Mouse (Mus musculus): ENCODE data around the gene Gm14443. TPM values are rescaled to one million over a fixed set of nuclear protein-coding genes. Genes with fewer than 3 reads are reported as not detected.
"Not testable (repeated sequence)": the region's sequence is repeated elsewhere in the genome, so short reads cannot be mapped to it uniquely, and the experiment has no call there.

The Gm14443 gene
- 0.45 and 0.51 TPM in 2 replicates for polyA plus RNA-seq (2015; fragmentation: Nextera tagmentation; extraction: Ambion mirVana)

DNA sequence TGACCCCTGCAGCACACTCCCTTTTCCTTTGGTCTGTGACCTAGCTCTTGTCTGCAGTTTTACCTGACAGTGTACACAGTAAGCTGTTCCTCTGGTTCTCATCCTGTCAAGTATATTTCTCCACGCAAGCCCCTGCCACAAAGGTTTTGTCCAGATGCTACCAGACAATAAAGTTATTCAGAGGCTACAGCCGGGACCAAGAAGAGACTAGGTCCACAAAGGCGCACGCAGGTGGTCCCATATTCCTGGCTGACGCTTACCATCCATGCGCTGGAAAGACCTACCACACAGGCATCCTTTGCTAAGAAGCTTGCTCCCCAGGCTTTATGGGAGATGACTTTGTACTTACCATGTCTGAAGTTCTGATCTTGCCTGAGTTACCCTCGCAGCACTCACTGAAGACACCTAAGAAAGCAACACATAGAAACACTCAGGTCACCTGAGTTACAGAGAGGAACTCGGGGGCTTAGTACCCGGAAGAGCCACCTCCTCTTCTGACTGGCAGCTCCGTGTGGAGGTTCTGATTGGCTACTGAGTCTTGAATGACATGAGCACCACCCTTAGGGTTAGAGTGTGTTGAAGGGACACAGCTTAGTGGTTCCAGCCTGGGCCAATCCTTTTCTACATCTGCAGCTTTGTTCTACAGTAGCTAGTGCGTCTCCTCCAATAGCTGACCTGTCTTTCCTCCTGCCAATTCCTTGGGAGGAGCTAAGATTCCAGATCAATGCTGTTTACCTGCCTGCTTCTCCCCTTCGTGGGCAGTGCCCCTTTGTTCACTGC, at the start of gene Gm14443:
Gm14443 (minus strand) TSS at position 471 of the 780 bp plus-strand sequence.
- H3K4me2 ChIP-seq (ENCODE audit: low read length); H3K9me3 ChIP-seq (replicated peaks; ENCODE audit: low read length); H3K4me1 ChIP-seq (replicated peaks; ENCODE audit: insufficient read depth, low read length); H3K9ac ChIP-seq (ENCODE audit: low read depth, low read length); DNase-seq (ENCODE audit: low spot score); H3K27me3 ChIP-seq (ENCODE audit: insufficient read depth, low read length); H3K4me3 ChIP-seq (replicated peaks; ENCODE audit: low read depth, low read length); H3K27ac ChIP-seq; H3K36me3 ChIP-seq (ENCODE audit: insufficient read depth, low read length); ATAC-seq (replicated peaks; ENCODE audit: low FRiP score, low read depth): not testable (repeated sequence)
- 80% methylated on average over 12 of the region's 12 CpGs for WGBS

DNA sequence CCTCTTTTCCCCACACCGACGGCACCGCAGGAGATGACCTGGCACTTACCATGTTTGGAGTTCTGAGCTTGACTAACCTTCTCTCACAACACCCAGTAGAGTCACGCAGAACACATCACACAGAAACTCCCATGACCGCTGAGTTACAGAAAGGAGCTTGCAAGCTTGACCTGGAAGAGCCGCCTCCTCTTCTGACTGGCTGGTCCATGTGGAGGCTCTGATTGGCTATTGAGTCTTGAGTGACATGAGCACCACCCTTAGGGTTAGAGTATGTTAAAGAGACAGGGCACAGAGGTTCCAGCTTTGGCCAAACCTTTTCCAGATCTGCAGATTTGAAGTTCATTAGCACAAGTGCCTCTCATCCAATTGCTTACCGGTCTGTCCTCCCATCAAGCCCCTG, 31.1 kb upstream of the Gm14443 start, which contains the start of gene Gm14391:
Gm14391 (minus strand) TSS at position 186 of the 400 bp plus-strand sequence.
- not testable (repeated sequence) for H3K4me3 ChIP-seq (replicated peaks; ENCODE audit: low read depth, low read length); H3K9me3 ChIP-seq (replicated peaks; ENCODE audit: low read length); H3K9ac ChIP-seq (ENCODE audit: low read depth, low read length); H3K36me3 ChIP-seq (ENCODE audit: insufficient read depth, low read length); DNase-seq (ENCODE audit: low spot score); H3K27me3 ChIP-seq (ENCODE audit: insufficient read depth, low read length); H3K4me1 ChIP-seq (replicated peaks; ENCODE audit: insufficient read depth, low read length); ATAC-seq (replicated peaks; ENCODE audit: low FRiP score, low read depth); H3K4me2 ChIP-seq (ENCODE audit: low read length); H3K27ac ChIP-seq
- WGBS: no CpG with 5 or more reads among the region's 7 CpGs

DNA sequence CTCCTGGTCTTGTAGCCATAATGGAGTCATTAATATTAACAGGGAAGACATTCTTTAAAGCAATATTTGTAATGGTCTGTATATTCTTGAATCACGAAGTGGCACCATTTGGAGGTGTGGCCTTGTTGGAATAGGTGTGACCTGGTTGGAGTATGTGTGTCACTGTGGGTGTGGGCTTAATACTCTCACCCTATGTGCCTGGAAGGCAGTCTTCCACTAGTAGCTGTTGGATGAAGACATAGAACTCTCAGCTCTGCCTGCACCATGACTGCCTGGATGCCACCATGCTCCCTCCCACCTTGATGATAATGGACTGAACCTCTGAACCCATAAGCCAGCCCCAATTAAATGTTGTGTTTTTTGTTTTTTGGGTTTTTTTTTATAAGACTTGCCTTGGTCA, 3.3 kb upstream of the Gm14443 start:
- H3K4me1 ChIP-seq (replicated peaks; ENCODE audit: insufficient read depth, low read length); ATAC-seq (replicated peaks; ENCODE audit: low FRiP score, low read depth); DNase-seq (ENCODE audit: low spot score); H3K27me3 ChIP-seq (ENCODE audit: insufficient read depth, low read length); H3K27ac ChIP-seq; H3K4me2 ChIP-seq (ENCODE audit: low read length); H3K36me3 ChIP-seq (ENCODE audit: insufficient read depth, low read length); H3K9ac ChIP-seq (ENCODE audit: low read depth, low read length); H3K9me3 ChIP-seq (replicated peaks; ENCODE audit: low read length); H3K4me3 ChIP-seq (replicated peaks; ENCODE audit: low read depth, low read length): not testable (repeated sequence)
- WGBS: 62% methylated on average over 1 of the region's 1 CpGs

DNA sequence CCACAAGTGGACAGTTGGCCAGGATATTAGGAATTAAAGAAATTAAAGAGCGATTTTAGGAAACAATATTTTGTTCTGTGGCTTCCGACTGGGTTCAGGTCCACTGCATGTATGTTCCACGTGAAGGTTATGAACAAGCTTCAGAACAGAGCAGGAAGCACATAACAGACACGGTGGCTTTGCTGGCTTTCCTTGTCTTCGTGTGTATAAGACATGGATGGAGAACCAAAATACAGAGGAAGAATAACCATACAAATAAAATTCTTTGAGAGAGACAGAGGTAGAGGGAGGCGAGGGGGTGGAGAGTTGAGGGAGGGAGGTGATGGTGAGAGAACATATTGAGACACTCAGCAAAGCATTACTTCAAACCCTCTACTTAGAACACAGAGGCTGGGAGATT, 641 bp upstream of the Gm14443 start:
- H3K4me3 ChIP-seq (replicated peaks; ENCODE audit: low read depth, low read length): no peak overlapping the region
- no peak overlapping the region for H3K27ac ChIP-seq
- no peak for ATAC-seq (replicated peaks; ENCODE audit: low FRiP score, low read depth)
- H3K9me3 ChIP-seq (replicated peaks; ENCODE audit: low read length): no peaks in the 10 kb centered on the region
- no peak overlapping the region for H3K9ac ChIP-seq (ENCODE audit: low read depth, low read length)
- 81% methylated on average over 6 of the region's 6 CpGs for WGBS
- H3K4me1 ChIP-seq (replicated peaks; ENCODE audit: insufficient read depth, low read length): no peaks in the 10 kb centered on the region
- no peak for TF ChIP-seq CTCF (IDR thresholded peaks at IDR 0.05; ENCODE audit: low read depth)
- no peaks in the 10 kb centered on the region for H3K36me3 ChIP-seq (ENCODE audit: insufficient read depth, low read length)
- H3K4me2 ChIP-seq (ENCODE audit: low read length): no peak overlapping the region
- no peaks in the 10 kb centered on the region for H3K27me3 ChIP-seq (ENCODE audit: insufficient read depth, low read length)
- DNase-seq (ENCODE audit: low spot score): no peak

DNA sequence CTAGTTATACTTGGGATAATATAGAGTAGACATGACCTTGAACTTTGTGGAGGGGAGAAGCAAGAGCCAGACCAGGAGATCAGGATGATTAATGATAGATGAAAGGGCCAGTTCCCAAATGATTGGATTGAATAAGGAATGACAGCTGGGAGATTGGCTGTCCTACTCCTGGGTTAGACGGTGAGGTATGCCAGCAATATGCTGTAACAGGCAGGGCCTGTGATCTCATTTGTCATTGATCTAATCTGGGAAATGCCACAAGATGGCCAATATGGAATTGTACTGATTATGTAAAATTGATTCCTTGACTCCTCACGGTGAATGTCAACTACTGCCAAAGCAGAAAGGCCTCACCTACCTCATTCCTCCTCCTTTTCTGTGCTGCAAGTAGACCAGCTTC, 1.6 kb downstream of the Gm14443 start:
- not testable (repeated sequence) for H3K4me3 ChIP-seq (replicated peaks; ENCODE audit: low read depth, low read length); H3K36me3 ChIP-seq (ENCODE audit: insufficient read depth, low read length); DNase-seq (ENCODE audit: low spot score); H3K27ac ChIP-seq; H3K9me3 ChIP-seq (replicated peaks; ENCODE audit: low read length); H3K27me3 ChIP-seq (ENCODE audit: insufficient read depth, low read length); H3K9ac ChIP-seq (ENCODE audit: low read depth, low read length); H3K4me1 ChIP-seq (replicated peaks; ENCODE audit: insufficient read depth, low read length); H3K4me2 ChIP-seq (ENCODE audit: low read length); ATAC-seq (replicated peaks; ENCODE audit: low FRiP score, low read depth)
- WGBS: 85% methylated on average over 2 of the region's 2 CpGs

DNA sequence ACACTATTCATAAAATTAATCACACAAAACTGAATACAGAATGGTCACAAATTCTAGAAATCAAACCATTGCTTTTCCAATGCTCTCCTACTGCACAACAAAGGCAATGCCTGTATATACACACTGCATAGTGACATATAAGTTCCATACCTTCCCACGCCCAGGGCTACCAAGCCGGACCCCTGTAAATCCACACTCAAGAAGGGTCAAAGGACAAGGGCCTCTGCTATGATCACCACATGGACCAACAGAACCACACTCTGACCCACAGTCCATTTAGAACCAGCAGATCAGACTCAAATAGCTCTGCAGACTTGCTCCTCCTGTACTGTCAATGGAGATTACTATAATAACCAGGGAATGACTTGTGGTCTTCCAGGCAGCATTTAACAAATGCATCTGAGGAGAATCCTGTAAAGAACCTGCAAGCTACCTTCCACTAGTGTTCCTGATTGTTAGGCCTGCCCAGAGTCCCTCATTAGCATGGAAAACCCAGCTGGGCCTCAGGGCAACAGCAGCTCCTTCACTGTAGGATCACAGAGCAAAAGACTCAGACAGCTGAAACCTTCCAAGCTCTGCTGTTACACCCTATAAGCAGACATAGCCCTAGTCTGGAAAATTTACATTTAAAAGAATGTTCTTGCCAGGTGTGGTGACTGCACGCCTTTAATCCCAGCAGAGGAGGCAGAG, 2.6 kb downstream of the Gm14443 start:
- not testable (repeated sequence) for H3K4me1 ChIP-seq (replicated peaks; ENCODE audit: insufficient read depth, low read length); H3K4me2 ChIP-seq (ENCODE audit: low read length); H3K36me3 ChIP-seq (ENCODE audit: insufficient read depth, low read length); ATAC-seq (replicated peaks; ENCODE audit: low FRiP score, low read depth); H3K9me3 ChIP-seq (replicated peaks; ENCODE audit: low read length); H3K27me3 ChIP-seq (ENCODE audit: insufficient read depth, low read length); DNase-seq (ENCODE audit: low spot score); H3K27ac ChIP-seq; H3K4me3 ChIP-seq (replicated peaks; ENCODE audit: low read depth, low read length); H3K9ac ChIP-seq (ENCODE audit: low read depth, low read length)
- 88% methylated on average over 3 of the region's 3 CpGs for WGBS
